Mouse (Mus musculus) CD8-positive naive resting alpha-beta T cell, adult 2 months (primary cell): Measurements from ENCODE around the gene Ssc4d.

Experiments used
- DNase-seq, 2 experiments: peaks; one replicate each; pipeline ENCODE4 v3.0.0; 2022; ENCODE audit warnings: low read depth in 2 of 2, low spot score in 2 of 2

Gene Ssc4d

GRCm38 (mm10) chr5:135945916-135946408, 28.4 kb downstream of the Ssc4d start:
- DNase-seq = no peak

- no peak for DNase-seq
Measured at GRCm38 (mm10) chr5:135942710-135943109, 31.6 kb downstream of the Ssc4d start.

DNA sequence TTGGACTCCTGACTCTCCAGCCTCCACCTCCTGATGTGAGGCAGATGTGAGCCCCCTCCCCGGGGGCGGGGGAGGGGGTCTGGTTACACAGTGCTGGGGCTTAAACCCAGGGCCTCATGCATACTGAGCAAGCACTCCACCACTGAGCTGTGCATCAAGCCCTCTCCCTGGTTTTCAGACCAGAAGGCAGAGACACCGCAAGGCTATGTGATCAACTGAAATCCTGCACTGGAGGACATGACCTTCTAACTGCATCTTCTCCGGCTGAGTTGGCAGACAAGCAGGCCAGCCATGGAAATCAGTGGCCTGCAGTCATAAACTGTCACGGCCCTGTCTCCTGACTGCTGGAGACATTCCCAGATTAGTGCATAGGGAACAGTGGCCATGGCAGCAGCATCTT, 33.7 kb downstream of the Ssc4d start:
- DNase-seq = no peak

GRCm38 (mm10) chr5:135935641-135936190, 38.6 kb downstream of the Ssc4d start:
- no peak for DNase-seq

DNA sequence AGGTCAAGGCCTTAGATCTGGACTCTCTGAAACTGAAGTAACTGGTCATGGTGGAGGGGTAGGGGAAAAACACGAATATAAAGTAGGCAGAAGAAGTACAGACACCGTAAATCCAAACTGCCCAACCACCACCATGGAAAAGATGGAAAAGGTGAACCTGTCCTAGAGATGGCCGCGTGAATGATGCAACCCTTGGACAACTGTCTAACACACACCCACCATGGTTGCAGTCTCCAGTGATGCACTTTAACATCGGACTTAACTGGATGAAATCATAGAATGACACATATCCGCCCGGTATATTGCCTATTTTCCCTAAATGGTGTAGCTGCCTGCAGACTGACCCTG, 39.2 kb downstream of the Ssc4d start:
- no peak for DNase-seq

GRCm38 (mm10) chr5:135934481-135935175, 39.7 kb downstream of the Ssc4d start, which contains the start of gene Ywhag:
Gene Ywhag, minus strand, starts transcription at chr5:135934616.
- DNase-seq = peak; percentile 96 to 99

DNA sequence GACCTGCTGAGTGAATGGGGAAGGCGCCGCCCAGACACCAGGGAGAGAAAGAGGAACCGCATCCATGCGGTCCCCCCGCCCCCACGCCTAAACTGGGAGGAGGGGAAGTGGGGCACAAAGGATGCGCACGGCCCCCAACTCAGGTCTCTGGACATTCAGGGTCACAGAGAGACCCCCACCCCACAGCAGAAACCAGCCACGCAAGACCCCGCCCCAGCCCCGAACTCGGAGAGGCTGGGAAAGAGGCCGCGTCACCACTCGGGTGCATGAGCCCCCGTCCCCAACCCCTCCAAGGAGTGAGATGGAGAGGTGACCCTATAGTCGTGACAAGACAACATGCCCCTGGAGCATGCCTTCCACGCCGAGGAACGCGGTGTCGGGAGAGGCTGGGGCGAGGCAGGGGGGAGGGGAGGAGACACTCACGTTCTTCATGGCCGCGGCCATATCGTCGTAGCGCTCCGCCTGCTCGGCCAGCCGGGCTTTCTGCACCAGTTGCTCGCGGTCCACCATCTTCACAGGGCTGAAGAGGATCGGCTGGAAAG, 40.4 kb downstream of the Ssc4d start:
- DNase-seq = no peak

GRCm38 (mm10) chr5:135933222-135933899, 41.0 kb downstream of the Ssc4d start:
- DNase-seq = no peak

GRCm38 (mm10) chr5:135932359-135932758, 42.0 kb downstream of the Ssc4d start:
- DNase-seq = no peak

GRCm38 (mm10) chr5:135931526-135931925, 42.8 kb downstream of the Ssc4d start:
- DNase-seq = no peak

DNA sequence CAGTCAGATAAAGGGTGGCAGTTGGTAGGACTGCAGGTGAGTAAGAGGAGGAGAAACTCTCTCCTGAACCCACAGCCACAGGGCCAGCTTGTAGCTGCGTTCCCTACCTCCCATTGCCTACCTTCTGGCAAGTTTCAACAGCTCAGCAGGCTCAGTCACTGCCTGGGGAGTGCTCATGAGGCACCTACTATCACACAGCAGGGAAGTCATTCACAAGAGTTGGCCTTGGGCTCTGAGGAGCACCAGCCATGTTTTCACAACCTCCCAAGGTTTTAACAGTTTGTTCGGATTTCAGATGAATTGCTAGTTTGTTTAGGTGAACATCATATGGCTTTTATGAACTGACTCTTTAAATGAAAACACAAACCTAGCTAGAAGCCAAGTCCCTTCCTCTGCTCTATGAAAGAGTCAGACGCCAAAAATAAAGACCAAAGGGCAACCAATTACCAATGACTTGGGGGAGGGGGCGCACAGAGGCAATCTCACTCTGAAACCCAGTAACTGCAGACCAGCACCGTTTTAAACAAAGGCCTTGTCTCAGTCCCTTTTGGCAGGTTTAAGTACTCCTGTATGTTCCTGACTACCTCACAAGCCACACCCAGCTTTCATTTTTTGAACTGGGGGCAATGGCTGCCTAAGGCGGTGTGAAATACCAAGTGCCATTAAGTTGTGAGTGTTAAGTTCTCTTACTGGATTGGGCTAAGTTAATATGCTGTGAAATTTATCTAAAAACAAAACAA, 44.5 kb downstream of the Ssc4d start:
- no peak for DNase-seq

GRCm38 (mm10) chr5:135923901-135924300, 50.4 kb downstream of the Ssc4d start:
- no peak for DNase-seq

DNA sequence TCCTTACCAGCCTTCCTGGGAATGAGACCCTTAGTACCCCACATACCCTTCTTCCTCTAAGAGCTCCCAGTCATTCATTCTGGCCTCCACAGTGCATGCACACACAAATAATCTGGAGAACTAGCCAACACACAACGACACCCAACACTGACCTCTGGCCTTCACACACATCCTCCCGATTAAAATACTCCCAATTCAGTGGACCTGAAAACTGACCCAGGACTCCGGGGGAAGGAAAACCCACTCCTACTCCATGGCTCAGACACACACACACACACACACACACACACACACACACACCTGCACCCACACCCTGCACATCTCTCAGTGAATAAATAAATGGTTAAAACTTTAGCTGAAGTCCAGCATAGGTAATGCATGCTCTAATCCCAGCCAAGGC, 54.4 kb downstream of the Ssc4d start:
- no peak for DNase-seq

DNA sequence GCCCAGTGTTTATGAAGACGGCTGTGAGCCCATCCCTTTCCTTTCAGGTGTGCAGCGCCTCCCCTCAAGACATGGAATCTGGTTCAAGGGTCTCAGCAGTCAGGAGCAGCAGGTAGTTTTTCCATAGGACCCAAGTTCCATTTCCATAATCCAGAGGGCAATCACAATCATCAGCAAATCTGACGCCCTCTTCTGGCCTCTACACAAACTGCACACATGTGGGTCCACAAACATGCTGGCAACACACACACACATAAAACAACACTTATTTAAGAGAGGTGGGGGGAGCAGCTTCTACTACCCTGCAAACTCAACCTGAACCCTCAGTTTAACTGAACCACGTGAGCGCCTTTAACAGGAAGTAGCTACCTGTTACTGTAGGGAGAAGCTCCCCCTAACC, 55.7 kb downstream of the Ssc4d start:
- no peak for DNase-seq

- no peak for DNase-seq
Measured at GRCm38 (mm10) chr5:135918059-135918437, 56.3 kb downstream of the Ssc4d start.

DNA sequence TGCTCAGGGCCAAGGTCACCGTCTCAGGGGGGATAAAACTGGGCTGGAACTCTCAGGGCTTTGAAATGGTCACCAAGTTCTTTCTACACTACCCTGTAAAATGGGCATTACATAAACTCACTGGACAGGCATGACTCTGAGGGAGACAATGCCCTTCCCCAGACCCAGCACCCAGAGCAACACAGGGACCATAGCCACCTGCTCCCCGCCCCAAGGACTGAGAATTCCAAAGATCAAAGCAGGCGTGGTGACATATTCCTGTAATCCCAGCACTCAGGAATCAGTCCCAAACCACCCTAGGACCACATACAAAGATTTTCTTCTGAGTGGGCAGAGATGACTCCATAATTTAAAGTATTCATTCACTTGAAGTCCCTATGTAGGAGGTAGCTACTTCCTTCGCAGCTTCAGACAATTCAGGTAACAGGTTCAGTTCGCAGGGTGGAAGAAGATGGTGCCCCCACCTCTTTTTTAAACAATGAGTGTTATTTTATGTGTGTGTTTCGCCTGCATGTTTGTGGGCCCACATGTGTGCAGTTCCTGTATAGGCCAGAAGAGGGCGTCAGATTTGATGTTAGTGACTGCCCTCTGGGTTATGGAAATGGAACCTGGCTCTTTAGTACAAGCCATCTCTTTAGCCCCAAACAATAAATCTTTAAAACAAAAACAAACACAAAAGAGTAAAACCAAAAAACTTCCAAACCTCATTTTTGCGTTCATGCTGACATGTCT, 56.8 kb downstream of the Ssc4d start:
- DNase-seq = no peak

- no peak for DNase-seq
Measured at GRCm38 (mm10) chr5:135916601-135917000, 57.7 kb downstream of the Ssc4d start.

- no peak for DNase-seq
Measured at GRCm38 (mm10) chr5:135916051-135916565, 58.2 kb downstream of the Ssc4d start.

DNA sequence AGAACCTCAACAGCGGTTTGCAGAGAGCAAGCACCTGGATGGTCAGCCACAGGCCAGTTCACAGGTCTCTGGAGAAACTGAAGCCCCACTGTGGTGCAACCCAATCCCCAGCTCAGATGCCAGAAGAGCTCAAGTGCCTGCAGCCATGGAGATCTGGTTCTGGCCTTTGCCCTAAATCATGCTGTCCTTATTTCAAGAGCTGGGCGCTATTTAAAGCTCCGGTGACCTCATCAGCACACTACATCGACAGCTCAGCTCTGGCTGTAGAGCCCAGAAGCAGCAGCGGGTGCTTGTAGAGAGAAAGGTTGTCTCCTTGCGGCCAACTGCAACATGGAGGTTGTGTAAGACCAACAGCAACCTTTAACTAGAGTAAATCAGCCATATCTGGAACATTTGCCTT, 60.2 kb downstream of the Ssc4d start:
- DNase-seq = no peak

- no peak for DNase-seq
Measured at GRCm38 (mm10) chr5:135913201-135913600, 61.1 kb downstream of the Ssc4d start.
